Mouse (Mus musculus) mouse embryonic stem cell (cell line): ENCODE measurements at regions not wholly inside any gene's neighbourhood (a gene's known extent, or its start where the extent isn't known, plus 50 kb on each side); places are given as distances from the start of the nearest gene placed in this dataset.
"Not testable (repeated sequence)": the region's sequence is repeated elsewhere in the genome, so short reads cannot be mapped to it uniquely, and the experiment has no call there.

ENCODE experiments used
- in situ Hi-C, 2 experiments: fragments of 300-500 bp; cut with MboI; formaldehyde crosslinking; loops; 1 replicate in 1 of 2; 3 replicates in 1 of 2; pipeline ENCODE4 v1.14.3; 2019 to 2020; ENCODE audit warnings: low sequenced_read_pairs in 2 of 2, low pct_unique_long_range_greater_than_20kb in 1 of 2, mixed read lengths in 1 of 2; ENCODE audit not compliant: unreplicated experiment in 1 of 2

DNA sequence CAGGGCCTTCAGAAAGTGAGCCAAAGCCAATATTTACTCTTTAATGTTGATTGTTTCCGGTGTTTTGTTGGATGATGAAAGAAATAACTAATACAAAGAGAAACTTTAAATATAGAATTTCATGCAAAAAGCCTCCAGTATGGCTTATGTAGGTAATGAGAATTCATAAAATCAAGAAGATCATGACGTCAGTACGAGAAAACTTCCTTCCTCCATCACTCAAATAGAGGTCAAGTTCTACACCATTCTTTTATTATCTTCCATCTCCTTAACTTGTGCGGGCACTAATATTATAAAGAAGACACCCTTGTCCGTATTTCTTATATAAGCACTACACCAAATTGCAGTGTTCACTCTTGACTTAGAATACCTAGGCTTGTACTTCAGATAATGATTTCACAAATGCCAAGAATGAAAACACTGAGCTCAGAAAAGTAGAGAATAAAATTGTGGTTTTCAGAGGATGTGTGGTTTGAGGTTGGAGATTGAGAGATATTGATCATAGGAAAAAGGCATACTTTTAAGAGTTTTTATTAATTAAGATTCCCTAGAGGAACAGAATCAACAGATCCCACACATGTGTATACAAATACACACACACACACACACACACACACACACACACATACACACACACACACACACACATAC, 130.8 kb upstream of the Slc13a1 start:
- in situ Hi-C loops: no loop called here

DNA sequence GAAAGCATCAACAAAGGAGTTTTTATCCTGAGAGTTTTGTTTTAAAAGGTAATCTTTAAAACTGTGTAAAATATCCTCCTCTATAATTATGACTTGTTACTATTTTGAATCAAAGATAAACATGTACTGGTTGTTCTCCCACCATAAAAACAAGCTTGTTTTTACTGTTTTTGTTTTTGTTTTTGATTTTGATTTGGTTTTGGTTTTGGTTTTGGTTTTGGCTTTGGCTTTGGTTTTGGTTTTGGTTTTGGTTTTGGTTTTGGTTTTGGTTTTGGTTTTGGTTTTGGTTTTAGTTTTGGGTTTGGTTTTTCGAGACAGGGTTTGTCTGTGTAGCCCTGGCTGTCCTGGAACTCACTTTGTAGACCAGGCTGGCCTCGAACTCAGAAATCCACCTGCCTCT, 120.9 kb upstream of the Slc13a1 start:
- in situ Hi-C loops: not testable (repeated sequence)

DNA sequence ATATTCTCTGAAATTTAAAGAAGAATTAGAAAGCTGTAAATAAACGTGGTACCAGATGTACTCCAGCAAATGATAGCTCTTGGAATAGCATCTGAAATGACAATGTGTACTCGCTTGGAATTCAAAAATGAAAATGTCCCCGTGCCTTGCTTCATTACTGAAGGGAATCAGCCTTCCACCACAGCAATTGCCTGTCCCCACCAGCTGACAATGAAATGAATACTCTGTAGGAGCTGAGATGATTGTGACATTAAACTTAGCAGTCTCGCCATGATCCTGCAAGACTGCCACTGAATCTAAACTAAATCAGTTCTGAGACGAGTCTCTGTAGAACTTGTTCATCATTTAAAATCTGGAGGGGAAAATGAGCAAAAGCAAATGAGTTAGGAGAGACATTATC, 104.9 kb upstream of the Slc13a1 start:
- in situ Hi-C loops: no loop called here

DNA sequence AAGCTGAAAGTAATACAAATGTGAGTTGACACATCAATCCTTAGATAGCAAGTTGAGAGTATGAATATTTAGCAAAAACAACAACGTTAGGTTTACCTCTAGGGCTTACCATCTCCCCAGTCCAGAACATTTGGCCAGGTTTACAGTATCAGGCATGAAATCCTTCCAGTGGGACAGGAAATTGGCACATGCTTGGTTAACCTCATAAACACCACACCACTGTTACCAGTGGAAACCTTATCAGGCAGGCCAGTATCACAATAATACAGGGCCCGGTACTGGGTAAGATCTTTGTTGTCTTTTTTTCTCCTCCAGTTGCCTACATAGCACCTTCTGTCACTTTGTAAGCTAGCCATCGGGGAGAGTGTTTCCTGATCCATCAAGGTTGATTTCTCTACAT, 101.7 kb upstream of the Slc13a1 start:
- in situ Hi-C loops: no loop called here

DNA sequence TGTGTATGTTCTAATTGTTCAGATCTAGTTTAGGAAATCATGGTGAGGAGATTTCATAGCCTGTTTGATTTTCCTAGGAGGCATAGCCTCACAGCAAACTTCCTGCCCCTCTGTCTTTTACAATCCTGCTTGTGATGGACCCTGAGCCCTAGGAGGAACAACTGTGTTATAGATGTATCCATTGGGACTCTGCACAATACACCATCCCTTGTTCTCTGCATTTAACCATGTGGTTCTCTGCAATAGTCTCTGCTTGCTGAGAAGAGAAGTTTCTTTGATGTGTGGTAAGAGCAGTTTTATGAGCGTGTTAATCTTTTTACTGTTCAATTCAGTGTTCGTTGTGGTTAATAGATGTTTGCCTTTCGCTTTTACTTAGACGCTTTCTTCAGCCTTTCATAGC, 95.9 kb upstream of the Slc13a1 start:
- in situ Hi-C loops: no loop called here

DNA sequence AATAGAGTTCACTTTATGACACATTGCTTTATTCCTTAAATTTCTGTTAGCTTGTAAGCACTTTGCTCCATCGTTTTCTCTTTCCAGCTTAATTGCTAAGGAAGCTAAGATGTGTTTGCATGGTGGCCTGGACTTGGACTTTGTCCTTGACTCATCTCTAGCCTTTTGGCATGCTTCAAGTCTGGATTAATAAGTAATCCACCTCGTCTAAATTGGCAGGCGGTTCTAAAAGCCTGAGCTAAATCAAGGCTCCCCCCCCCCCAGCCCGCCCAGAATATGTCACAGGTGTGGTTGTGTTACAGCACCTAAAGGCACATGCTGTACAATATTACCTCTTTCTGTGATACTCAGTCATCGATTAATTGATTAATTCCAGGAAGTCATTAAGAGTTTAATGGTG, 94.7 kb upstream of the Slc13a1 start:
- in situ Hi-C loops: no loop called here

DNA sequence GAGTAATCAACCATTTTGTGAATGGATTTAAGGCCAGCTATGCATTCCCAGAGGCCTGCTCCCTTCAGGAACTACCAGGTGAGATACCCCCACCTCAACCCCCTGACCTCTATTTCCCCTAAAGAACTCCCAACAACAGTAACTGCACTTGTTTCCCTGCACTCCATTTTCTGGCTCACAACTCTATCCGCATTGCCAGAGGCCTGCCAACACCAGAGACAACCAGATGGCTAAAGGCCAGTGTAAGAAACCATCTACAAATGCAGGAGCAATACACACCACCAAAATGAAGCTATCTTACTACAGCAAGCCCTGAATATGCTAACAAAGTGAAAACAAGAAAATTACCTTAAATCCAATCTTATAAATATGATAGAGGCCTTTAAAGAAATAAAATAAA, 77.7 kb upstream of the Slc13a1 start:
- in situ Hi-C loops: no loop called here

DNA sequence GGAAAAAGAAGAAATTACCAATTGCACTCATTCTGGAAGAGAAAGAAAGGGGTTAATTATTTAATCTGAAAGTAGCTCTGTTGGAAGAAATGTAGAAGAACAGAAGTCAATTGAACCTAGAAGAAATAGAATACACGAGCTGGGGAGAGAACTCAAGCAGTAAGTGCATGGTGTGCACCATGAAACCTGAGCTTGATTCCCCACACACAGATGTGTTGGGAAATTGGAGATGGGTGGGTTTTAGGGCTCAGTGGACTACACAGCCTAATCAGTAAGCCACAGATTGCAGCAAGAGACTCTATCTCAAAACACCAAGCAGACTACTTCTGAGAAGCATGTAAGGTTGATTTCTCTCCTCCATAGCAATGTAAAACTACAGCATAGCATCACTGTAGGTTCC, 70.6 kb upstream of the Slc13a1 start:
- in situ Hi-C loops: no loop called here

DNA sequence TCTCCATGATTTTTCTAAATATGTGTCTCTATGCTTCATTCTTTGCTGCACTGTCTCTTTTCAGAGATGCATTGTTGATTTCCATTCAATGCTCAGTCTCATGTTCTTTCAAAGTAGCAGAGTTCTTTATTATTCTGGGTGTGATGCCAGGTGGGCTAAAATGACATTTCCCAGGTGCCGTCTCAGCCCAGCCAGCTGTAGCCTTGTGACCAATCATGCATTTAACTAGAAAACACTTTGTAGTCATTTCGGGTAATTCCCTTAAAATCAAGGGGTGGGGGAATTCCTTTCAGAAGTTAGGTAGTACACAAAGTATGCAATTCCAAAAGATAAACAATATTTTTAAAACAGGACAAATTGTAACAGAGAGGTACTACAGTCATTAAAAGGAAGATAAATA, 70.2 kb upstream of the Slc13a1 start:
- in situ Hi-C loops: no loop called here

DNA sequence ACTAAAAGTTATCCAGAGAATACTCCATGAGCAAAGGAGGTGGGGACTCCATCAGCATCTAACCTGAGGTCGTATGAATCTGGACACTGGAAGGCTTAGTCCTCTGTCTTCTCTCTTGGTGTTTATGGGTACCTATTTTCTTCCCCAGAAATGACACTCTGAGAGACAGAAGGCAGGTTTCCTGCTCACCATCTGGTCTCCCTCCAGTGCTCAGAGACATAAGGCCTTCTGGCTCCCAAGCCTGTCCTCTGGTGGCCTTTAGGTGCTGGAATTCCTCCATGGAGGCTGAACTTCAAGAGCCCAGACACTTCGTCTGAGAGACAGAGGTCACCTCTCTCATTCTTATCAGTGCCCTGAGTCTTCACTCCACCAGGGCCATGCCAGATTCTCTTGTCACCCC, 65.7 kb upstream of the Slc13a1 start:
- in situ Hi-C loops: no loop called here

DNA sequence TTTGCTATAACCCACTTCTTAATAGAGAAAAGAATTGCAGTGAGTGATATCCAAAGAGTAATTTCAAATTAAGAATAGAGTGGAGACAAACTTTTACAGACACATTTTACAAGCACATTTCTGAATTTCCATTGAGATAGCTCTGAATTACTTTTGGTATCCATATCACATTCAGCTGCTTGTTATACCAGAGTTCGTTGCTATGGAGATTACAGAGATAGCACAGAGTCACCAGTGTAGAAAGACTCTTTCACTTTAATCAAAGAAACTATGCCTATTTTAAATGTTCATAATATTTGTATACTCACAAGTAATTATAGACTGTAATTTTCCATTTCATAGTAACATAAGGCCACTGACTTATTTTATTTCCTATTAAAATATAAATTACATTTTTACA, 52.7 kb upstream of the Slc13a1 start:
- in situ Hi-C loops: no loop called here

DNA sequence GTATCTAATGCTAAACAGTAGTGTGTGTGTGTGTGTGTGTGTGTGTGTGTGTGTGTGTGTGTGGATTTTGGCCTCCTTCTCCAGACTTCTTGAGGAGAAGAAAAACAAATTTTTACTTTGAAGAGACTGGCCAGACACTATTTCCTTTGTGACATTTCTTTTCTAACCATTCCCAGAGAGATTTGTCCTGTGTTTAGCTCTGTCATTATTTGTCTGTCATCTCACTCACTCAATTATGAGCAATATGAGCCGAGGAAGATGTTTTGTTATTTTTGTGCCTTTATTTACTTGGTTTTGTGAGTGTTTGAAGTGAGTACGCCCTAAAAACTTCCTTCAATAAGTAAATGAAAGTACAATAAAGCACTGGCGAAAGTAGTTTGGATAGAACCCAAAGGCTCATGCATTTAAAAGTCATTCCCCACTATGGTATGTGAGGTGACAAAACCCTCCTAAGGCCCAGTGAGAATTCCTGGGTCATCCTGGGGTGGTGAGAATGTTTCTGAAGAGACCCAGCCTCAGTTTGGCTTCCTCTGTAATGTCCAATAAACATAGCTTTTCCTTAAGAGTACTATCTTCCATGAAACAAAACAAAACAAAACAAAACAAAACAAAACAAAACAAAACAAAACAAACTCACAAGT, 52.1 kb upstream of the Slc13a1 start:
- in situ Hi-C loops: no loop called here
